Mouse (Mus musculus) Patski (cell line): Measurements from ENCODE around the gene Gdf15. TPM values are rescaled to one million over a fixed set of nuclear protein-coding genes. Genes with fewer than 3 reads are reported as not detected.

ENCODE experiments used
- ATAC-seq: fragments of 100-300 bp; one replicate; pipeline ENCODE4 v1.8.0; 2021
- CTCF ChIA-PET: fragments of 350-600 bp; sonication (Branson Sonifier 250); formaldehyde crosslinking; loops from one replicate; lab custom pipeline; 2022; ENCODE audit warnings: inconsistent platforms; lab: Charles Lee
- POLR2A ChIA-PET: fragments of 350-600 bp; sonication (Branson Sonifier 250); formaldehyde crosslinking; loops from one replicate; lab custom pipeline; 2022; ENCODE audit warnings: antibody characterized with exemption, inconsistent platforms; lab: Charles Lee
- DNase-seq: peaks from one replicate; pipeline ENCODE4 v3.0.0-alpha.2; 2011; ENCODE audit warnings: low read depth, low spot score
- H3K27me3 ChIP-seq: fragments of 371-371 bp; one replicate; pipeline ENCODE4 v1.5.1; 2021
- CTCF ChIP-seq: fragments of 100-300 bp; IDR thresholded peaks from one replicate; pipeline ENCODE4 v1.5.1; 2021
- in situ Hi-C: fragments of 300-500 bp; cut with MboI; formaldehyde crosslinking; loops from 3 replicates; pipeline ENCODE4 v1.11.1; 2018; ENCODE audit warnings: low pct_unique_long_range_greater_than_20kb, mixed read lengths
- polyA plus RNA-seq: library from polyadenylated mRNA; unstranded; gene quantifications from one replicate; pipeline ENCODE4 v1.2.3, GENCODE M21; 2021

The Gdf15 gene
- polyA plus RNA-seq, 1 experiment from 2014 or later: 354 TPM

- CTCF ChIA-PET: interaction anchor here (1.0 to 1.8 kb wide), 3 partner anchors 9 to 14 kb away, joined by 3 to 4 read pairs (median 4); partner anchors contain the start of gene Lsm4
- in situ Hi-C loops: loop anchor here (10.0 kb wide), 1 partner anchor 45 kb away; the partner anchor contains the start of gene Lrrc25
- TF ChIP-seq CTCF: no peak
- ATAC-seq: peak; percentile 71
- POLR2A ChIA-PET: interaction anchor here (0.7 to 2.2 kb wide), 5 partner anchors 10 to 48 kb away, joined by 3 to 9 read pairs (median 4); no protein-coding TSS in a partner anchor
- no peak for DNase-seq
- H3K27me3 ChIP-seq: no peaks in the 10 kb centered on the region
Measured at GRCm38 (mm10) chr8:70659604-70660272, 27.5 kb upstream of the Gdf15 start.

GRCm38 (mm10) chr8:70658897-70659603 is 26.8 kb upstream of the Gdf15 start:
- DNase-seq (no peak), ATAC-seq (peak; percentile 10)
- CTCF ChIA-PET: interaction anchor here (1.0 to 1.8 kb wide), 4 partner anchors 9 to 44 kb away, joined by 3 to 4 read pairs (median 4); partner anchors contain the start of gene Lsm4
- POLR2A ChIA-PET: interaction anchor here (0.7 to 2.2 kb wide), 4 partner anchors 22 to 48 kb away, joined by 3 to 9 read pairs (median 4); no protein-coding TSS in a partner anchor
- in situ Hi-C loops: no loop called here
- H3K27me3 ChIP-seq: no peaks in the 10 kb centered on the region
- TF ChIP-seq CTCF: no peak

- ATAC-seq (no peak), DNase-seq (no peak)
- no peaks in the 10 kb centered on the region for H3K27me3 ChIP-seq
- no peak for TF ChIP-seq CTCF
- ChIA-PET CTCF (interaction anchor here (0.8 to 1.3 kb wide), 3 partner anchors 14 to 43 kb away, joined by 3 to 4 read pairs (median 4); no protein-coding TSS in a partner anchor), POLR2A (interaction anchor here (2.2 kb wide), 1 partner anchor 46 kb away, joined by 9 read pairs; no protein-coding TSS in a partner anchor)
- in situ Hi-C loops: no loop called here
Measured at GRCm38 (mm10) chr8:70657739-70658138, 25.5 kb upstream of the Gdf15 start.

GRCm38 (mm10) chr8:70657214-70657613 is 25.0 kb upstream of the Gdf15 start:
- CTCF ChIA-PET: interaction anchor here (0.8 to 1.3 kb wide), 4 partner anchors 14 to 44 kb away, joined by 3 to 6 read pairs (median 4); no protein-coding TSS in a partner anchor
- no peak for ATAC-seq

GRCm38 (mm10) chr8:70656193-70656790 is 24.0 kb upstream of the Gdf15 start:
- in situ Hi-C loops: no loop called here
- ChIA-PET POLR2A (interaction anchor here (1.0 kb wide), 1 partner anchor 25 kb away, joined by 3 read pairs; no protein-coding TSS in a partner anchor), CTCF (interaction anchor here (1.1 to 2.2 kb wide), 2 partner anchors 31 to 45 kb away, joined by 4 to 6 read pairs; no protein-coding TSS in a partner anchor)
- no peaks in the 10 kb centered on the region for H3K27me3 ChIP-seq
- DNase-seq (no peak), ATAC-seq (no peak)
- no peak for TF ChIP-seq CTCF

More at GRCm38 (mm10) chr8:70657214-70657613, 25.0 kb upstream of the Gdf15 start:
- no peaks in the 10 kb centered on the region for H3K27me3 ChIP-seq
- TF ChIP-seq CTCF: no peak
- in situ Hi-C loops: no loop called here
- DNase-seq: no peak
- POLR2A ChIA-PET: interaction anchor here (0.6 kb wide), 1 partner anchor 30 kb away, joined by 3 read pairs; no protein-coding TSS in a partner anchor

GRCm38 (mm10) chr8:70655469-70655868 is 23.2 kb upstream of the Gdf15 start:
- CTCF ChIA-PET: interaction anchor here (2.2 kb wide), 1 partner anchor 46 kb away, joined by 4 read pairs; no protein-coding TSS in a partner anchor
- in situ Hi-C loops: no loop called here
- TF ChIP-seq CTCF: no peak
- DNase-seq: no peak
- POLR2A ChIA-PET: interaction anchor here (1.5 kb wide), 1 partner anchor 25 kb away, joined by 9 read pairs; no protein-coding TSS in a partner anchor
- H3K27me3 ChIP-seq: no peaks in the 10 kb centered on the region
- no peak for ATAC-seq

- ChIA-PET CTCF (interaction anchor here (1.0 to 5.9 kb wide), 10 partner anchors 8 to 82 kb away, joined by 3 to 42 read pairs (median 4); no protein-coding TSS in a partner anchor), POLR2A (interaction anchor here (0.8 to 9.4 kb wide), 4 partner anchors 22 to 45 kb away, joined by 3 to 118 read pairs (median 7); partner anchors contain the start of genes Gdf15 and Ssbp4)
- ATAC-seq (no peak), DNase-seq (no peak)
- no peak for TF ChIP-seq CTCF
- in situ Hi-C loops: no loop called here
- no peaks in the 10 kb centered on the region for H3K27me3 ChIP-seq
Measured at GRCm38 (mm10) chr8:70654121-70654520, 21.9 kb upstream of the Gdf15 start.

GRCm38 (mm10) chr8:70653226-70653625 is 21.0 kb upstream of the Gdf15 start:
- CTCF ChIA-PET: interaction anchor here (1.1 to 5.9 kb wide), 11 partner anchors 9 to 97 kb away, joined by 3 to 42 read pairs (median 5); no protein-coding TSS in a partner anchor
- TF ChIP-seq CTCF: no peak
- DNase-seq (no peak), ATAC-seq (no peak)
- in situ Hi-C loops: no loop called here
- no peaks in the 10 kb centered on the region for H3K27me3 ChIP-seq
- POLR2A ChIA-PET: interaction anchor here (1.5 to 9.4 kb wide), 2 partner anchors 21 to 44 kb away, joined by 5 to 118 read pairs; partner anchors contain the start of genes Gdf15 and Ssbp4

GRCm38 (mm10) chr8:70650351-70650750 is 18.1 kb upstream of the Gdf15 start:
- ATAC-seq: no peak

More at GRCm38 (mm10) chr8:70650351-70650750, 18.1 kb upstream of the Gdf15 start:
- ChIA-PET POLR2A (interaction anchor here (1.5 to 9.4 kb wide), 2 partner anchors 11 to 18 kb away, joined by 5 to 118 read pairs; partner anchors contain the start of gene Gdf15), CTCF (interaction anchor here (0.7 to 5.9 kb wide), 6 partner anchors 9 to 40 kb away, joined by 3 to 42 read pairs (median 3); no protein-coding TSS in a partner anchor)
- H3K27me3 ChIP-seq: no peaks in the 10 kb centered on the region
- in situ Hi-C loops: no loop called here
- TF ChIP-seq CTCF: no peak
- DNase-seq: no peak
